Mouse (Mus musculus): ENCODE measurements around the gene Mbnl1. TPM values are rescaled to one million over a fixed set of nuclear protein-coding genes. Genes with fewer than 3 reads are reported as not detected.
A peak's percentile ranks its signal among the peaks of the same experiment; 100 is the strongest.

Gene Mbnl1
- polyA plus RNA-seq, 1 experiment from 2014 or later = 66.8 TPM

DNA sequence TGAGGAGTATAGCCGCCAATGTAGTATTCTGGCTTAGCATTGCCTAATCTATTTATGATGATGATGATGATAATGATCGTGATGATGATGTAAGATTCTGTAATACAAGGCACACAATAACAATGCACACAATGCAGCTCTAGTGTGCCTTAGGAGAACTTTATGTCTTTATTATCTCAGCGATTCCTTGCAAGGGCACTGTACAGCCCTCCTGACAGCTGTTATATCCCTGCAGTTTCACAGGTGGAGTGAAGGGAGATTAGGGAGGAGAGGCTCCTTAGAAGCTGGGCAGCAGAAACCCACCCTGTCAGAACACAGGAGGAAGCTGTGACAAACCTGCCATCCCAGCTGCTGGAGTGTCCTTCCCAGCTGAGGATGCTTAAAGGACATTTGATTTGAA is 93.3 kb downstream of the Mbnl1 start:
- ATAC-seq (ENCODE audit: low FRiP score, low TSS enrichment) = no peak
- Histone ChIP-seq H3K4me3 (replicated peaks; ENCODE audit: low read depth, low read length) (no peak overlapping the region), H3K4me1 (ENCODE audit: control insufficient read depth, insufficient read depth, low read length) (peaks cover 19% of the 10 kb centered on the region; the same call in 1 of the 2 replicates), H3K27ac (replicated peaks; ENCODE audit: low read depth, low read length) (no peak overlapping the region), H3K36me3 (ENCODE audit: control insufficient read depth, insufficient read depth, low read length) (no peaks in the 10 kb centered on the region), H3K4me2 (ENCODE audit: low read length) (no peak overlapping the region), H3K27me3 (ENCODE audit: control insufficient read depth, insufficient read depth, low read length) (no peaks in the 10 kb centered on the region), H3K9me3 (ENCODE audit: control insufficient read depth, low read length) (no peaks in the 10 kb centered on the region), H3K9ac (replicated peaks; ENCODE audit: low read length) (no peak overlapping the region)
- DNase-seq = no peak
- 77% methylated on average over 3 of the region's 3 CpGs for WGBS

GRCm38 (mm10) chr3:60568171-60568684 is 95.6 kb downstream of the Mbnl1 start:
- H3K36me3 ChIP-seq (ENCODE audit: control insufficient read depth, insufficient read depth, low read length) = no peaks in the 10 kb centered on the region
- H3K9ac ChIP-seq (replicated peaks; ENCODE audit: low read length) = no peak overlapping the region
- H3K4me2 ChIP-seq (ENCODE audit: low read length) = no peak overlapping the region
- peaks cover 19% of the 10 kb centered on the region; the same call in 1 of the 2 replicates for H3K4me1 ChIP-seq (ENCODE audit: control insufficient read depth, insufficient read depth, low read length)
- DNase-seq (no peak), ATAC-seq (ENCODE audit: low FRiP score, low TSS enrichment) (no peak)
- H3K4me3 ChIP-seq (replicated peaks; ENCODE audit: low read depth, low read length) = no peak overlapping the region
- H3K27me3 ChIP-seq (ENCODE audit: control insufficient read depth, insufficient read depth, low read length) = no peaks in the 10 kb centered on the region
- 67% methylated on average over 1 of the region's 1 CpGs for WGBS
- no peaks in the 10 kb centered on the region for H3K9me3 ChIP-seq (ENCODE audit: control insufficient read depth, low read length)
- no peak overlapping the region for H3K27ac ChIP-seq (replicated peaks; ENCODE audit: low read depth, low read length)

- Histone ChIP-seq H3K9ac (replicated peaks; ENCODE audit: low read length) (no peak overlapping the region), H3K4me1 (ENCODE audit: control insufficient read depth, insufficient read depth, low read length) (peaks cover 14% of the 10 kb centered on the region; the same call in 1 of the 2 replicates), H3K27ac (replicated peaks; ENCODE audit: low read depth, low read length) (no peak overlapping the region), H3K4me3 (replicated peaks; ENCODE audit: low read depth, low read length) (no peak overlapping the region), H3K36me3 (ENCODE audit: control insufficient read depth, insufficient read depth, low read length) (no peaks in the 10 kb centered on the region), H3K9me3 (ENCODE audit: control insufficient read depth, low read length) (no peaks in the 10 kb centered on the region), H3K27me3 (ENCODE audit: control insufficient read depth, insufficient read depth, low read length) (no peaks in the 10 kb centered on the region), H3K4me2 (ENCODE audit: low read length) (no peak overlapping the region)
- ATAC-seq (ENCODE audit: low FRiP score, low TSS enrichment) (no peak), DNase-seq (no peak)
- 65% methylated on average over 6 of the region's 6 CpGs for WGBS
These were observed 96.4 kb downstream of the Mbnl1 start for GRCm38 (mm10) chr3:60568801-60569568.

DNA sequence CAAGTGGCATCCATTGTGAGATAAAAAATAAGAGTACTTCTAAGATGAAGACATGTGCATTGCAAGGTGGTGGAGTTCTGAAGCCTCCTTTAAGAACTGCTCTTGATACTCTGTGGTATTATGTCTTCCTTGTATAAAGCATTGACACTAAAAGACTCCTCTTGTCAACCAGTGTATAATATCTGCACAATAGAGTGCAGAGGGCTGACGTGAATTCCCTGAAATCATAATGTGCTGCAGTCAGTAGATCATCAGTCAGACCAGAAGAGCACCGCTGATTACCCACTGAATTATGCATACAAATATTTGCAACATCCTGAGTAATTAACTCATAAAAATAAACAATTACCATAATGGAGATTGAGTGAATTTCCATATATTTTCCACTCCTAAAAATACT is 97.2 kb downstream of the Mbnl1 start:
- H3K9ac ChIP-seq (replicated peaks; ENCODE audit: low read length) = no peak overlapping the region
- no peaks in the 10 kb centered on the region for H3K36me3 ChIP-seq (ENCODE audit: control insufficient read depth, insufficient read depth, low read length)
- 27% methylated on average over 2 of the region's 2 CpGs for WGBS
- 0 out of 2 replicates have a peak, but pooled peaks cover 9% of the 10 kb centered on the region for H3K4me1 ChIP-seq (ENCODE audit: control insufficient read depth, insufficient read depth, low read length)
- no peaks in the 10 kb centered on the region for H3K9me3 ChIP-seq (ENCODE audit: control insufficient read depth, low read length)
- DNase-seq (no peak), ATAC-seq (ENCODE audit: low FRiP score, low TSS enrichment) (no peak)
- H3K4me3 ChIP-seq (replicated peaks; ENCODE audit: low read depth, low read length) = no peak overlapping the region
- no peaks in the 10 kb centered on the region for H3K27me3 ChIP-seq (ENCODE audit: control insufficient read depth, insufficient read depth, low read length)
- no peak overlapping the region for H3K4me2 ChIP-seq (ENCODE audit: low read length)
- no peak overlapping the region for H3K27ac ChIP-seq (replicated peaks; ENCODE audit: low read depth, low read length)

GRCm38 (mm10) chr3:60570491-60571022 is 97.9 kb downstream of the Mbnl1 start:
- peak; percentile 43 for DNase-seq
- no peak overlapping the region for H3K27ac ChIP-seq (replicated peaks; ENCODE audit: low read depth, low read length)
- H3K9ac ChIP-seq (replicated peaks; ENCODE audit: low read length) = no peak overlapping the region
- WGBS = 66% methylated on average over 5 of the region's 5 CpGs
- no peak for ATAC-seq (ENCODE audit: low FRiP score, low TSS enrichment)
- no peaks in the 10 kb centered on the region for H3K36me3 ChIP-seq (ENCODE audit: control insufficient read depth, insufficient read depth, low read length)
- H3K4me2 ChIP-seq (ENCODE audit: low read length) = no peak overlapping the region
- no peak overlapping the region for H3K4me3 ChIP-seq (replicated peaks; ENCODE audit: low read depth, low read length)
- no peaks in the 10 kb centered on the region for H3K9me3 ChIP-seq (ENCODE audit: control insufficient read depth, low read length)
- 0 out of 2 replicates have a peak, but pooled peaks cover 9% of the 10 kb centered on the region for H3K4me1 ChIP-seq (ENCODE audit: control insufficient read depth, insufficient read depth, low read length)
- no peaks in the 10 kb centered on the region for H3K27me3 ChIP-seq (ENCODE audit: control insufficient read depth, insufficient read depth, low read length)

GRCm38 (mm10) chr3:60571493-60571892 is 98.9 kb downstream of the Mbnl1 start:
- Histone ChIP-seq H3K4me2 (ENCODE audit: low read length) (no peak overlapping the region), H3K9ac (replicated peaks; ENCODE audit: low read length) (no peak overlapping the region), H3K4me1 (ENCODE audit: control insufficient read depth, insufficient read depth, low read length) (0 out of 2 replicates have a peak, but pooled peaks cover 9% of the 10 kb centered on the region), H3K36me3 (ENCODE audit: control insufficient read depth, insufficient read depth, low read length) (no peaks in the 10 kb centered on the region), H3K27me3 (ENCODE audit: control insufficient read depth, insufficient read depth, low read length) (no peaks in the 10 kb centered on the region), H3K9me3 (ENCODE audit: control insufficient read depth, low read length) (no peaks in the 10 kb centered on the region), H3K4me3 (replicated peaks; ENCODE audit: low read depth, low read length) (no peak overlapping the region), H3K27ac (replicated peaks; ENCODE audit: low read depth, low read length) (no peak overlapping the region)
- WGBS = 74% methylated on average over 1 of the region's 1 CpGs
- ATAC-seq (ENCODE audit: low FRiP score, low TSS enrichment) (no peak), DNase-seq (no peak)

DNA sequence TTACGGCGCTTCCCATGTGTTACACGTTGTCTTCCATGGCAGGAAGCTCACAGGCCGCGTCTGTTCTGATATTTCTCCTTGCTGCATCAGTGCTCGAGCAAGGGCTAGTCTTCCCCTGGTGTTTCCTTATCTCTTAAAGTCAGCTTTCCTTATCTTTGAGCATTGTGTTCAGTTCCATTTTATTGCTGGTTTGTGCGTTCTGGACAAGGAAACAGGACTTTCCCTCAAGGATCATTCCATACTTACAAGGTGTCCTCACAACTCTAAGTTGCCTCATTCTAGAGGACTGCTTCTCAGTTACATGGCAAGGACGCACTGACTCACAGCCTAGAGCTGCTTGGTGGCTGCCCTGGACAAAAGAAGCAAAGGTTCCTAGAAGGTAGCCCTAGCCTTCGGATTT is 101.6 kb downstream of the Mbnl1 start:
- H3K4me3 ChIP-seq (replicated peaks; ENCODE audit: low read depth, low read length) = no peak overlapping the region
- WGBS = 93% methylated on average over 9 of the region's 9 CpGs
- no peaks in the 10 kb centered on the region for H3K27me3 ChIP-seq (ENCODE audit: control insufficient read depth, insufficient read depth, low read length)
- H3K27ac ChIP-seq (replicated peaks; ENCODE audit: low read depth, low read length) = no peak overlapping the region
- H3K9me3 ChIP-seq (ENCODE audit: control insufficient read depth, low read length) = no peaks in the 10 kb centered on the region
- H3K9ac ChIP-seq (replicated peaks; ENCODE audit: low read length) = no peak overlapping the region
- no peaks in the 10 kb centered on the region for H3K36me3 ChIP-seq (ENCODE audit: control insufficient read depth, insufficient read depth, low read length)
- no peak for ATAC-seq (ENCODE audit: low FRiP score, low TSS enrichment)
- no peak overlapping the region for H3K4me2 ChIP-seq (ENCODE audit: low read length)
- 0 out of 2 replicates have a peak, but pooled peaks cover 9% of the 10 kb centered on the region for H3K4me1 ChIP-seq (ENCODE audit: control insufficient read depth, insufficient read depth, low read length)
- no peak for DNase-seq

- ATAC-seq (ENCODE audit: low FRiP score, low TSS enrichment) = no peak
- 92% methylated on average over 4 of the region's 4 CpGs for WGBS
- DNase-seq = no peak
- Histone ChIP-seq H3K9ac (replicated peaks; ENCODE audit: low read length) (no peak overlapping the region), H3K9me3 (ENCODE audit: control insufficient read depth, low read length) (no peaks in the 10 kb centered on the region), H3K4me3 (replicated peaks; ENCODE audit: low read depth, low read length) (no peak overlapping the region), H3K27ac (replicated peaks; ENCODE audit: low read depth, low read length) (no peak overlapping the region), H3K4me2 (ENCODE audit: low read length) (no peak overlapping the region), H3K36me3 (ENCODE audit: control insufficient read depth, insufficient read depth, low read length) (no peaks in the 10 kb centered on the region), H3K4me1 (ENCODE audit: control insufficient read depth, insufficient read depth, low read length) (0 out of 2 replicates have a peak, but pooled peaks cover 2% of the 10 kb centered on the region), H3K27me3 (ENCODE audit: control insufficient read depth, insufficient read depth, low read length) (no peaks in the 10 kb centered on the region)
These were observed 102.4 kb downstream of the Mbnl1 start for GRCm38 (mm10) chr3:60574849-60575524.
